Mouse (Mus musculus) effector memory CD4-positive, alpha-beta T cell, adult 5 months (primary cell): Measurements from ENCODE around the gene Dlx6. TPM values are rescaled to one million over a fixed set of nuclear protein-coding genes. Genes with fewer than 3 reads are reported as not detected.

ENCODE experiments used
- polyA plus RNA-seq: library from polyadenylated mRNA; unstranded; fragments of 100-300 nt; shearing (Covaris generic); gene quantifications from one replicate; pipeline ENCODE4 v1.2.1, GENCODE M21; 2017

The Dlx6 gene
- not detected for polyA plus RNA-seq

DNA sequence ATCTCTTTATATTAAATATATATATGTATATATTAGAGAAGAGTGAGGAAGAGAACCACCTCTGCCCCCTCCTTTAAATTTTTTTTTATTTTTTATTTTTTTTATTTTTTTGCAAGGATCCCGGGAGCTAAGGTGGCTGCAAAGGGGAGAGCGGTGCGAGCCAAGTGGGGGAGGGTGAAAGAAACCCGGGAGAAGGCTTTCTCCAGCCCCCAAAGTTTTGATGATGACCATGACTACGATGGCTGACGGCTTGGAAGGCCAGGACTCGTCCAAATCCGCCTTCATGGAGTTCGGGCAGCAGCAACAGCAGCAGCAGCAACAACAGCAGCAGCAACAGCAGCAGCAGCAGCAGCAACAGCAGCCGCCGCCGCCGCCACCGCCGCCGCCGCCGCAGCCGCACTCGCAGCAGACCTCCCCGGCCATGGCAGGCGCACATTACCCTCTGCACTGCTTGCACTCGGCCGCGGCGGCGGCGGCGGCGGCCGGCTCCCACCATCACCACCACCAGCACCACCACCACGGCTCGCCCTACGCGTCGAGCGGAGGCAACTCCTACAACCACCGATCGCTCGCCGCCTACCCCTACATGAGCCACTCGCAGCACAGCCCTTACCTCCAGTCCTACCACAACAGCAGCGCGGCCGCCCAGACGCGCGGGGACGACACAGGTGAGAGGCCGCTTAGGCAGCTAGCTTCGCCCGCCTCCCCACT is at the start of gene Dlx6:
Gene Dlx6, plus strand, starts transcription at position 175 of the 711 bp plus-strand sequence.

DNA sequence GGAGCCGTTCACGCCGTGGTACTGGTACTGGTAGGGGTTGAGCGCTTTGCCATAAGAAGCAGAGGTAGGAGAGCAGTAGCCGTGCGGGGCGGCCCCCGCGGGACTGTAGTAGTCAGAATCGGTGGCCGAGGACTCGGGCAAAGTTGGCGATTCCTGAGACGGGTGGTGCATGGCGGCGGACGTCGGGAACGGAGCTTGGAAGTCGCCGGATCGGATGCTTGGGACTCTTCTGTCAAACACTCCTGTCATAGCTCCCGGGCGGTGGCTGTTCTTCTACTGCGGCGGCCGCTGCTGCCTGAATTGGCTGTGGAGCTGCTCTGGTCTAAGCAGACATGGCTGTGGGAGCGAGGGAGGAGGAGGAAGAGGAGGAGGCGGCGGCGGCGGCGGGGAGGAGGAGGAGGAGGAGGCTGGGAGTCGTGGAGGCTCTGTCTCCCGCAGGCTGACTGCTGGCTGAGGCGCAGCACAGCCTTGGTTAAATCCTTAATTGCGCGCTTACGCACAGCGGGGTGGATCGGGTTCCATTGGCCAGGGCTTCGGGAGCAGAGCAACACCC is 18.6 kb downstream of the Dlx6 start, which contains the start of gene Dlx5:
Gene Dlx5, minus strand, starts transcription at position 448 of the 553 bp plus-strand sequence.

Other genes starting within 250 kb of the Dlx6 start
- gene Dlx5, start 18.8 kb downstream of the Dlx6 start, polyA plus RNA-seq = not detected
- 2.0 TPM for gene Sdhaf3, start 92.7 kb downstream of the Dlx6 start, polyA plus RNA-seq